Mouse (Mus musculus) retina, adult 2 months (tissue): ENCODE measurements around the gene Dnaaf1.
A peak's percentile ranks its signal among the peaks of the same experiment; 100 is the strongest.

ENCODE experiments used
- DNase-seq: peaks from one replicate; pipeline ENCODE4 v3.0.0-alpha.2; 2012; ENCODE audit warnings: low read depth, low spot score

Dnaaf1 gene

DNA sequence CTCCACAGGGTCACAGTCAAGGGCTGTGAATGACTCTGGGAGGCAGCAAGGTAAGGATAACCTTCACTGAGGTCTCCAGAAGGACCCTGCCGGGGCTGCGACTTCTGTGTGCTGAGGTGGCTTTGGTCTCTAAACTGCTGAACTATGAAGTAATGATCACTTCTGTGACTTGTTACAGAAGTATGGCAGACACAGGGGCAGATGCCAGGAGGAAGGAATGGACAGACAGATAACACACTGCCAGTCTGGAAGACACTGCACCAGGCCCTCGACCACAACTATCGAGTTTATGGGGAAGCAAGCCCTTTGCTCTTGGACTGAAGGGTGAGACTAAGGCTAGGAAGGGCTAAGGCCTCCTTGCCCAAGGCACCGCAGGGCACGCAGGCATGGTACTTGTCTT lies 3.9 kb upstream of the Dnaaf1 start:
- no peak for DNase-seq

DNA sequence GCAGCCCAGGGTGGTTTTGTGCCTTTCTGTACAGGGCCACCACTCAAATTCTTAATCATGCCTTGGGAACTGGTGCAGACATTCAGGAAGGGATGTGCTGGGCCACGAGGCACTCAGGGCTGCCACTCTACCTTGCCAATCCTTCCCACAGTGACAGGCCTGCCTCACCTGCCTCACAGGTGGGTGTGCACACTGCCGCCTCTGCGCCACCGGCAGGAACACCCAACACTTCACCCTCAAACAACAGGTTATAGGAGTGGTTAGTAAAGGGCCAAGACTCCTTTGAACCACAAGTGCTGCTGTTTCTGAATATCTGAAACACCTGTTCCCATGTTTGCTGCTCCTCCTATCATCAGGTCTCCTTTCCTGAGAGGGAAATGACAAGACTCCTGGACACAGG lies 2.6 kb upstream of the Dnaaf1 start:
- DNase-seq, result no peak

DNA sequence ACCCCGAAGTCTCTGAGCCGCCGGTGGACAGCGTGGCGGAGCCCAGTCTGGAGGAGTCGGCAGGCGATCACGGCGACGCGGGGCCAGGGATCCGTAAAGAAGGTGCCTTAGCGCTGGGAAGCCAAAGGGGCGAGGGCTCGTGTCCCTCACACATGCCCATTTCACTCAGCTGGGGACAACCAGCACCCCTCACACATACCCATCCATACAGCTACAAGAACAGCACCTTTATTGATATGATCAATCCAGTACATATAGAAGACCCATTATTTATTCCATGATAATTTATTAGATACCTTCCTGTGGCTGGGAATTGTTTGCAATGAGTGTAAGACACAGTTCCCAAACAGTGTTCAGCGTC lies 311 bp downstream of the Dnaaf1 start:
- DNase-seq, result no peak

DNA sequence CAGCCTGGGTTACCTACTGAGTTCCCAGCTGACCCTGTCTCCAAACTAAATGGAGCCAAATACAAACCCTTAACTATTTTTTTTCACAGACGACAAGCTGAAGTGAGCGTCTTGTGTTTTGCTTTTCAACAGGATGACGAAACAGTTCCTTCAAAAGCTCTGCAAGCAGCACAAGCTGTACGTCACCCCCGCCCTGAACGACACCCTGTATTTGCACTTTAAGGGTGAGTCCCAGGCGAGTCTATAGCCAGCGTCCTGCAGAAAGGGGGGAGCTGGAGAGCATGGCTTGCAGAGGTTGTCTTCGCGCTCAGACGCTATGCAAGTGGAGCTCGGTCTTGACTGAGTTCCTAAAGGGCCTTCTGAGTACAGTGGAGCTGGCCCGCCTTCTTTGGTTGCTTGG lies 4.1 kb downstream of the Dnaaf1 start:
- no peak for DNase-seq

DNA sequence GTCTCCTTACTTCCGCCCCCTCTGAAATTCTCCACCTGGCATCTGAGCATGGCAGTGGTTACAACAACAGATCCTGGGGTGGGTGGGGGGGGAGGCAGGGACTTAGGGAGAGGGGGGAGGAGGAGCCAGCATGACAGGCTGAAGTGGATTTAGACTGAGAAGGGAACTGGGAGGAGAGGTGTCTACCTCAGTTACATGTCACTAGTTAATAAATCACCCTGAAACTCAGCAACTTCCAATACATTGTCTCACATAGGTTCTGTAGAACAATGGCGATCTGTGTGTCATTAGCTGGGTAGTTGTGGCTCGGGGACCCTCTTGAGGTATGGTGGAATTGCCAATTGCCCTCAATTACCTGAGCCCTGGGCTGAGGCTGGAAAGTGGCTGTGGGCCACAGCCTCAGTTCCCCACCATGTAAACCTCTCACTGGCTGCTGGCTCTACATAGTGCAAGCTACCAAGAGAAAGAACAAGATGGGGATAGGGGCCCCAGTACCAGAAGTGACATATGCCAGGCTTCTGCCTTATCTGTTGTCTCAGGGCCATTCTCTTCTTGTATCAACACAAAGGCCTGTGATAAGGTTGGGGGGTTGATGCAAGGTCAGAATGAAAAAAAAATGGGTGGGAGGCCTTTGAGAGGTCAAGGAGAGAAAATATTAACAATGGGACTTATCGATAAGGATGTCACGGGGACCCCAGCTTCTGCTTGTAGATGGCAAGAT lies 5.6 kb downstream of the Dnaaf1 start:
- DNase-seq, result no peak

DNA sequence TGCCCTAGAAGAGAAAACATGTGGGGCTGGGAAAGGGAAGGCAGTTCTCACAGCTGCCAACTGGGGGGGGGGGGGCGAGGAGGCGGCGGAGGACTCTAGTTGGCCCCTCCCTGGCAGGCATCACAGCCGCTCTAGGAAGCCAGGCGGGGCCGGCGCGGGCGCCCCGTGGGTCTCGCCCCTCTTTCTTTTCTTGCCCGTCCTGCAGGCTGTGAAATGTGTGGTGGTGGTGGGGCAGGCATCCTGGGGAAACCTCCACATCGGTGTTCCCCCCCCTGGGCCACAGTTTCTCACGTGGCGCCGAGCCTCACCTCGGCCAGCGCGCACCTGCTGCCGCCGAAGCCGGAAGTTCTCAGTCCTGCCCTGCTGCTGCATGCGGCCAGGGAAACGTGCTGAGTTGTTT lies 10.9 kb downstream of the Dnaaf1 start:
- DNase-seq, result no peak

DNA sequence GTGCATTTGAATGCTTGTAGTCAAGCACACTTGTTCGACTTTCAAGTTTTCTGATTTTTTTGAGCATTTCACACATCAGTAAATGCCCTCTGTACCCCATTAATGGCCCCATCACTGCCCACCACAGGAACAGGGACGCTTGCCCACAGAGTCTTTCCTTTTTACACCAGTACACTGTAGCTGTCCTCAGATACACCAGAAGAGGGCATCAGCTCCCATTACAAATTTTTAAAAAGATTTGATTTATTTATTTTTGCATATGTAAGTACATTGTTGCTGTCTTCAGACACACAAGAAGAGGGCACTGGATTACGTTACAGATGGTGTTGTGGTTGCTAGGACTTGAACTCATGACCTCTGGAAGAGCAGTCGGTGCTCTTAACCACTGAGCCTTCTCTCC lies 13.3 kb downstream of the Dnaaf1 start:
- DNase-seq, result no peak

DNA sequence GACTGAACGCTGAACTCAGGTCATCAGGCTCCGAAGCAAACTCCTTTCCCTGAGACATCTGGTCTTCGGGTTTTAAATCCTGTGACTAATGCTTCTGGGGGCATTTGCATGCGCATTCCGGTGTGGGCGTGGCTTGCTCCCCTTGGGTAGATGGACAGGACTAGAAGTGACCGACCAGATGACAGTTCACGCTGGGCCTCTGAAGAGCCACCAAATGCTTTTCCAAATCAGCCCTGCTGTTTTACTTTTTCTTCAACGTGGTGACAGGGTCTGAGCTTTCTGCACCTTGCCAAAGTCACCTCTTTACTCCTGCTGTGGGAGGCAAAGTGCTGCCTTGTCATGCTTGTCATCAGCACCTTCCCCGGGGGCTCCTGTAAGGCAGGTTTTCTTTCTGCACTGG lies 13.8 kb downstream of the Dnaaf1 start:
- DNase-seq, result no peak

DNA sequence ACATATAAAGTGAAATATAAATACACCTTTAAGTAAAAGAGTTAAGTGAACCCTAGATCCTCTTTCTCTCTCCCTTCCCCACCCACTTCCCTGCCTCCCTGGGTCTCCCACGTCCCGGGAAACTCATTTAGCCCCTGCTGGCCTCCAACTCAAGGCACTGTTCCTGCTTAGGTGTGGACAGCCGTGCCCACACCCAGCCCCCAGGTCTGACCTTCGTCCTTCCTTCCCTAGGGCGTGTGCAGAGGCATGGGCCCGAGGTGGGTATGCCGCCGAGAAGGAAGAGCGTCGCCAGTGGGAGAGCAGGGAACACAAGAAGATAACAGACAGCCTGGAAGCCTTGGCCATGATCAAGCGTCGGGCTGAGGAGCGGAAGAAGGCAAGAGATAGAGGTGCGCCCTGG lies 15.3 kb downstream of the Dnaaf1 start:
- no peak for DNase-seq

DNA sequence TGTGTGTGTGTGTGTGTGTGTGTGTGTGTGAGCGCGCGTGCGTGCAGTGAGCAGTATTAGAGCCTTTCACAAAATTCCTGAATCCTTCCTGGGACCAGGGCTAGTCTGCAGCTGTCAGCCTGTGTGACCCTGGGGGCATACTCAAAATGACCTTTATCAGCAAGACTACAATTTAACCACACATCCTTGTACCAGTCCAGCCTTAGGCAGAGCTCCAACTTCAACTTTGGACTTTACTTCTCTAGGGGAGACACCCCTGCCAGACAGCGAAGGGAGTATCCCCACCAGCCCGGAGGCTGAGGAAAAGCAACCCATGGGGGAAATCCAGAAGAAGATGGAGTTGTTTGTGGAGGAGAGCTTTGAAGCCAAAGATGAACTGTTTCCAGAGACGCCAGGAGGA lies 16.4 kb downstream of the Dnaaf1 start:
- DNase-seq, result no peak

DNA sequence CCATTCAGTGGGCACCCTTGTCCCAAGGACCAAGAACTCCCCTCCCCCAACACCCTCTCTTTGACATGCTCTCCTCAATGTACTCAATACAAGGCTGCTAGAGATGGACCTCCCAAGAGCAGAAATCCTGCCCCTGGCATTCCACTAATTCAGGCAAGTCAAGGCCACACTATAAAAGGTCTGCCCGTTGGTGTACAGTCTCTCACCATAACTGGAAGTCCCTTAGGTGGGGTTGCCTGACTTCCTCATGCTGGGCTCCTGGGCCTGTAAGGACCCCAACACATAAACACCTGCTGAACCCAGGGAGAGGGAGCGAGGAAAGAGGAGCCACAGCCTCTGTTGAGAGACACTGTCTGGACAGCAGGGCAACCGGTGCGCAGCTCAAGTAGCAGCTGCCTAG lies 28.7 kb downstream of the Dnaaf1 start:
- no peak for DNase-seq

DNA sequence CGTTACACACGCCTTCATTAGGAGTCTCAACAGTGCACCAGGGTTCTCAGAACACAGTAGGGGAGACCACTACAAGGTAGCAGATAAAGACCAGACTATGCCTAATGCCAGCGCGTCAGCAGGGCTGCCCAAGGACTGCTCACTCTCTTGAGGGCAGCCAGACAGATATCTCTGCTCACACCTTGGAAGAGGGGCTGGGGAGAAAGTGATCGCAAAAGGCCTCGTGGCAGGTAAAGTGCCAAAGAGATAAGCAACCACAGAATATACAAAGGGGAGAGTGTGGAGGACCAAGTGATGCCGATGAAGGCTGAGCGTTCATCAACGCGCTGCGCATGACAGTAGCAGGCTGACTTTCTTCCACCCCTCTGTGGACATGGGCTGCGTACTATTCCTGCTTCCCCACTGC lies 29.4 kb downstream of the Dnaaf1 start:
- no peak for DNase-seq

DNA sequence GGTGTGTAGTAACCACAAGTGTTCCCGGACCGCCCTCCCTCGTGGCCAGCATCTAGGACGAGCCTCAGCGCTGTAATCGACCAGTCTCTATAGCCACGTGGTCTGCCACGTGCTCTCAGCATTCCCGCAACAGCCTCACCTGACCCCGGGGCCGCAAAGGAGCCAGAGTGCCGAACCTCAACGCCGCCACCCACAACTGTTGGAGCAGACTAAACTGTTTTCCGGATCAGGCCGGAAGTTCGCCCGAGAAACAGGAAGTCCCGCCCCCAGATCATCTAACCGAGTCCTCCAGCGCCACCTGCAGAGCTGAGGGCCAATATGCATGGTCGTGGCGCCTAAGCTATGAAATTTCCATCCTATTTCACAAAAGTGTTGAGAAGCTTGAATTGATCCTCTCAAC lies 30.0 kb downstream of the Dnaaf1 start, which contains the start of gene Taf1c:
TSS of gene Taf1c (minus strand) at position 227 of the 400 bp plus-strand sequence.
- DNase-seq, result peak; percentile 80

DNA sequence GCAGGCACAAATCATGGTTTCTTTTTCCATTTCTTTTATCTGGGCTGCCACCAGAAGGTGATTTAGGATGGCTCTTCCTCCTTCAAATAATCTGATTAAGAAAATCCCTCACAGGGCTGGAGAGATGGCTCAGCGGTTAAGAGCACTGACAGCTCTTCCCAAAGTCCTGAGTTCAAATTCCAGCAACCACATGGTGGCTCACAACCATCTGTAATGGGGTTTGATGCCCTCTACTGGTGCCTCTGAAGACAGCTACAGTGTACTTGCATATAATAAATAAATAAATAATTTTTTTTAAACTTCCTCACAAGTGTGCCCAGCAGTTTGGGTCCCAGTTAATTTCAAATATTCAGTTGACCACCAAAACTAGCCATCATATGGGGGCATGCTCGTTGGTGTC lies 31.2 kb downstream of the Dnaaf1 start:
- DNase-seq, result no peak

DNA sequence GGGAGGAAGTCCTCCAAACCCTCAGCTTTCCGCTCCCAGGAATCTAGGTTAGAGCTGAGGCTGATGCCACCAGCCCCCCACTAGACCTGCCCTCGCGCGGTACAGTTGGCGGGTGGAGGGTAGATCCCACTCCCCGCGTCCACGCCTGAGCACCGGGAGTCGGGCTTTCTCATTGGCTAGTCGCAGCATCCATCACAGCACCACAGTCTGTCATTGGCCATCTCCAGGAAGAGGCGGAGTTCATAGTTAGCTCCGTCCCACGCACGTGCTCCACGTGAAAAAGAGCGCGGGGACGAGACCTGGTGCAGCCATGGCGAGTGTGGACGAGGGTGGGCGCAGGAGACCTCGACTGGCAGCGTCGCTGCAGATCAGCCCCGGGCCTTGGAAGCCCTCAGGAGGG lies 37.4 kb downstream of the Dnaaf1 start, which contains the start of gene Adad2:
TSS of gene Adad2 (plus strand) at position 277 of the 400 bp plus-strand sequence.
- no peak for DNase-seq

DNA sequence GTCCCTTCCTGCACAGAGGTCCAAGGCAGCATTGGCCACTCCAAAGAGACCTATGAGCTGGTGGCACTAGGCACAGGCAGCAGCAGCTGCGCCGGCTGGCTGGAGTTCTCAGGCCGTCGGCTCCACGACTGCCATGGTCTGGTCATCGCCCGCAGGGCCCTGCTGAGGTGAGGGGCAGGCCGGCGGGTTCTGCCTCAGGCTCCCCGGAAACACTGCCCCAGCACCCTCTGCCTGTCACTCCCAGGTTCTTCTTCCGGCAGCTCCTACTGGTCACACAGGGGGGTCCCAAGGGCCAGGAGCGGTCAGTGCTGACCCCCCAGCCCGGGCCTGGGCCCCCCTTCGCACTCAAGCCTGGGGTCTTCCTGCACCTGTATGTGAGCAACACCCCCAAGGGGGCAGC lies 40.1 kb downstream of the Dnaaf1 start:
- DNase-seq, result no peak

DNA sequence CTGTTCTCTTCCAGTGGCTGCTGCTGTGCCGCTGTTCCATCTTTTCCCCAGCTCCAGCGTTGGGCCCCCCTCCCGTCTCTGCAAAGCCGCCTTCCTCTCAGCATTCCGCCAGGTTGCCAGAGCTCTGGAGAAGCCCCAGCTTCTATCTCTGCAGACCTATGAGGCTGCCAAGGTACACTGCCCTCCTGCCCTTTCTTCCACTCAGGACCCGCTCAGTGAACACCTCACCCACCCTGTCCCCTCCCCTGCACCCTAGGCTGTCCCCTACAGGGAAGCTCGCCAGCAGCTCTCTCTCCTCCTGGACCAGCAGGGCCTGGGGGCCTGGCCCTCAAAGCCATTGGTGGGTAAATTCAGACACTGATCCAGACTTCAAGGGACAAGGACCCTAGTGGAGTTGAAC lies 41.3 kb downstream of the Dnaaf1 start:
- no peak for DNase-seq

DNA sequence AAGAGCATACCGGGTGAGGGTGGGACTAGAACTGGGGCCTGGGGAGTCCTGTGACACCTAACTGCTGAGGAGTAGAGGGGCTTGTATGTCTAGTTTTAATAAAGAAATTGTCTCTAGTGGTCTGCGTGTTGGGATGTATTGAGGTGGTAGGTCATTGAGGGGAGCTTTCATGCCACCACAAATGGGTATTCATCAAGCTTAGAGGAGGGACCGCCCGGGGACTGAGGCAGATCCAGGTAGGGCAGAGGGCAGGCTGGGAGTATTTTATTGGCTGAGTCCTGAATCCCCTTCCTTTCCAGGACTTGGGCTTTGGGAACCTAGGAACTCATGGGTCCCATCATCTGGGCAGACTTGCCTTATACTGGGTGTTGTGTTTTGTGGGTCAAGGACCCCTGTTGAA lies 41.8 kb downstream of the Dnaaf1 start:
- DNase-seq, result no peak

DNA sequence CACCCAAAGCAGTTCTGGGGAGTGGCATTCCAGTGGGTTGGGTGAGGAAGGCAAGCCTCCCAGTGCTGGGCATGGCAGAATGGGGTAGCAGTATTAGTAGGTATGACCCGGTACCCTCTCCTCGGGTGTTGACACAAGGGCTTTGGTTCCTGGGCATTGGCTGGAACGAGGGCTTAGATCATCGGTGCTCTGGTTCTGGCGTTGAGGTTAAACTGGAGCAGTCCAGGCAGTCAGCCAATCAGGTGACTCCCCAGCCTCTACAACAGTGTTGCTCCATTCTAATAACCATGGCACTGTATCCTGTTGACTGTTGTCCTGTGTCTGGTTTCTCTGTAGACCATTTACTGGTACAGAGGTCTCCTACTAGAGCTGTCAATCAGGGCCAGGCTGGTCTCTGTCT lies 42.6 kb downstream of the Dnaaf1 start:
- DNase-seq, result no peak

DNA sequence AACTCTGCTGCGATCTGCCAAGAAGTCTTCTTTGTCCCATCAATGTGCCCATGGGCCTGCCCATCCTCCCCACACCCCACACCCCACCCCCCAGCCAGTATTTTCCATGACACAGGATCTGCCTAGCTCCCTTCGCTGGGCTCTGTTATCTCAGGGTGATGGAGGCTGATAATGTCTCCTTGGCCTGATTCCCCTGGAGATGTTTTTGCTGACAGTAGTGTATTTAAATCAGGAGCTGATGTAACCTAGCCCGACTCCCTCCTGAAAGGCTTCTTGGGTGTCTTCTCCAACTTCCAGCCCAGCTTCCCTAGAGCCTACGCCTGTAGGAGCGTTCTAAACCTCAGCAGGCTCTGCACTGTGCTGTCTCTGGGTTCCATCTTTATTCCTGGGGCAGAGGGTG lies 43.9 kb downstream of the Dnaaf1 start:
- no peak for DNase-seq

DNA sequence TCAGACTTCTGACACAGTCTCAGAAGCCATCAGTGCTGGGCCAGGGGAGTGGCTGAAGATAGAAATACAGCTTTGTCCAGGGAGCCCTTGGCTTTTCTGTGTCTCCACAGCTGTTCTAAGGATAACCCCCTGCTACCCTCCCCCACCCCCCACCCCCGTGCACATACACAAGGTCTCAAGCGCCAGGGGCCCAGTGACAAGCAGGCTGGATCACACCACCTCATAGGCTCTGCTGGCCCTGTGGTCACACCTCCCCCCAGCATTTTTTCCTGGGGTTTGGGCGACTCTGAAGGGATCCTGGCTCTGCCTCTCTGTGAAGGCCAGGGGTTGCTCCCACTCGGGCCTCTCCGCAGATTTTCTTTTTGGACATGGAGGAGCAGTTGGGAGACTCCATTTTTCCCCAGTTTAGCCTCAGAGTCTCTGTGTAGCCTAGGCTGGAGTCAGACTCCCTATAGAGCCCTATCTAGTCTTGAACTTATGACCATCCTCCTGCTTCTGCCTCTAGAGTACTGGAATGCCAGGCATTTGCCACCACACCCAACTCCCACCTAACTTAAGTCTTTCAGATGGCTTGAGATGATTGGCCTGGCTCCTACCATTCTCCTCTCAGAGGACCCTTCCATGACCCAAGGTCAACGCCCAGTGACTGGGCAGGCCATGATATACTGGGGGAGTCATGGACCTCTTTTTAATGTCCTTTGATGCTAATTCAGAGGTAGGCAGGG lies 45.2 kb downstream of the Dnaaf1 start:
- no peak for DNase-seq

DNA sequence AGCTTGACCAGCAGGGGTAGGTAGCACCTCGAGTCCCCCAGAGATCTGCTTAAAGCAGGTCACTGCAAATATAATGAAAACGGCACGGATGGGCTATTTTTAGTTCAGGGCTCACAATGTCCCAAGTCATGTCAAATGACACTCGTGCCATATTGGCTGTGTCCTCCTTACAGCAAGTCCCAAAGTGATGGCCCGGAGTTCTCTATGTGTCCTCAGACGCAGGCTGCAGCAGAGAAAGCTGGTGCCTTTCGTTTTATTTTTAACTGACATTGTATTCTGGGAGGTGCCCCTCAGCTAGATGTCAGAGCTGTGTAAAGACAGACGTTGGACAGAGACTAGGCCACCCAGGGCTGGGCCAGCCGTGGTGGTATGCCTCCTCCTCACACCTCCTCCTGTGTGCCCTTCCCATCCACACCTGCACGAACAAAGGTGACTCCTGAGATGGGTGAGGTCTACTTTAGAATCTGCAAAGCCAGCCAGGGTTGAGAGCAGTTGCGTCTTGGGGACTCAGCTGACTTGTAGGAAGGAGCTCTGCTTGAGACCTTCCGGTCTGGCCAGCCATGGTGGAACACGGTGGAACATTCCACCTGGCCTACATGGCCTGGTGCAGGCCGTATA lies 45.9 kb downstream of the Dnaaf1 start:
- no peak for DNase-seq

DNA sequence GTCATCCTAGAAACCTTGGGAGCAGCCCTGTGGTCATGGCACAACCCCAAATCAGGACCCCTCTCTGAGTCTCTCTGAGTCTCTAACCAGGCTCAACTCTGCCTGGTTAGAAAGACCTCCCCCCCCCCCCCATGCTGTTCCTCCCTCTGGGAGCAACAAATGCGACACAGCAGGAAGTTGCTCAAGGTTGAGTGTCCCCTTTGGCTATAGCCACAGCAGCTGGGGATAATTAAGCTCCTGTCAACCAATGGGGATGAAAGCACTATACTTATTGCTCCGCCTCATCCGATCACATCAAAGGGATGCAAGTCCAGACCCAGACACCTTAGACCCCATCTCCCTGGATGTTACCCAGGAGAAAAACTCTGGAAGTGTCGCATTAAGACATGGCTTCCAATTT lies 47.5 kb downstream of the Dnaaf1 start:
- DNase-seq, result no peak
